Comparison of ENCODE assay signal across 22 mouse cellular contexts in the genomic region with DNA sequence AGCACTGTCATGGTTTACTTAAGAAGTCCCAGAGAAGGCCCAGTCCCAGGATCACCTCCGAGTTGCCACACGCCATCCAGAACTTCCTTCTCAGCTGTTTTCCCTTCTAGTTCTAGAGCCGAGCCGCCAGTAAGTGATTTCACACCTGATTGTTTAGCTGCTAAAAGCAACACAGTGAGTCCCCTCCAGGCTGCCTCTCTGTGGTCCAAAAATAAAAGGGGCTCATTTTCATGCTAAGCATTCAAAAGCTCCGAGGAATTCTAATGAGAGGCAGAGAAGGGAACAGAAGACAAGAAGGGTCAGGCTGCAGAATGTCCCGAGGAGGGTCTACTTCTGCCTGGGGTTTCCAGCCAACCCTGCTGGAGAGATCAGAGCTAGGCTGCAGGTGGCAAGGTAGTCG.
DNase-seq lines count a peak whose midpoint lies in the region; ATAC-seq lines count a peak whose summit lies in the region.
"Had no signal": no experiment of that assay in that cellular context is flagged by ENCODE, and none has a peak within 500 bp of the region (broad histone marks: within the 10 kb centered on the region; RNA-seq: fewer than 3 reads in every experiment).

No protein-coding gene starts in this region.

- peaks cover 15% of the 10 kb centered on the region for H3K4me1 ChIP-seq in forebrain, embryonic 13.5 days
- no peaks in the 10 kb centered on the region; the same call in 1 of the 2 replicates for H3K4me1 ChIP-seq in forebrain, embryonic 11.5 days (replicated peaks; ENCODE audit: control insufficient read depth, insufficient read depth, low read length)
- peaks cover 23% of the 10 kb centered on the region for H3K4me1 ChIP-seq in heart, embryonic 15.5 days (replicated peaks)
- H3K4me1 ChIP-seq in midbrain, embryonic 10.5 days: peaks cover 18% of the 10 kb centered on the region
- no peaks in the 10 kb centered on the region for H3K4me1 ChIP-seq in midbrain, embryonic 15.5 days
- no peaks in the 10 kb centered on the region for H3K4me1 ChIP-seq in midbrain, embryonic 14.5 days (ENCODE audit: control insufficient read depth, insufficient read depth, low read length)

- no peak overlapping the region for H3K9ac ChIP-seq in forebrain, embryonic 13.5 days
- H3K9ac ChIP-seq in forebrain, embryonic 11.5 days (ENCODE audit: low read length): no peak overlapping the region
- H3K9ac ChIP-seq in heart, embryonic 15.5 days: no peak overlapping the region
- H3K9ac ChIP-seq in midbrain, embryonic 15.5 days: no peak overlapping the region
- H3K9ac ChIP-seq in midbrain, embryonic 14.5 days (replicated peaks; ENCODE audit: low read length): no peak overlapping the region
- H3K9ac ChIP-seq: liver, postnatal 0 days; neural tube, embryonic 12.5 days had no signal

- no peak overlapping the region for H3K27ac ChIP-seq in forebrain, embryonic 13.5 days
- no peak overlapping the region for H3K27ac ChIP-seq in forebrain, embryonic 11.5 days (ENCODE audit: low read depth, low read length)
- H3K27ac ChIP-seq in heart, embryonic 15.5 days: peak overlapping the region; percentile 11; the same call in 1 of the 2 replicates
- 0 out of 2 replicates have a peak overlapping the region, but pooled peaks have one; percentile 6 for H3K27ac ChIP-seq in midbrain, embryonic 10.5 days (replicated peaks)
- no peak overlapping the region for H3K27ac ChIP-seq in midbrain, embryonic 15.5 days
- H3K27ac ChIP-seq in midbrain, embryonic 14.5 days (replicated peaks; ENCODE audit: low read depth, low read length): no peak overlapping the region
- H3K27ac ChIP-seq: left cerebral cortex, adult 2 months; neural tube, embryonic 12.5 days; stomach, postnatal 0 days had no signal

- H3K9me3 ChIP-seq in forebrain, embryonic 13.5 days (replicated peaks): no peaks in the 10 kb centered on the region
- H3K9me3 ChIP-seq in forebrain, embryonic 11.5 days (ENCODE audit: control insufficient read depth, low read length): no peaks in the 10 kb centered on the region
- no peaks in the 10 kb centered on the region for H3K9me3 ChIP-seq in heart, embryonic 15.5 days (replicated peaks)
- no peaks in the 10 kb centered on the region for H3K9me3 ChIP-seq in midbrain, embryonic 10.5 days (replicated peaks)
- H3K9me3 ChIP-seq in midbrain, embryonic 15.5 days: no peaks in the 10 kb centered on the region
- H3K9me3 ChIP-seq in midbrain, embryonic 14.5 days (ENCODE audit: control insufficient read depth, low read length): peaks cover 3% of the 10 kb centered on the region; the same call in 1 of the 2 replicates
- H3K9me3 ChIP-seq: neural tube, embryonic 12.5 days had no signal

- intact Hi-C loops in heart, postnatal 25 days (cut with DNase I): no loop called here

- no peak for DNase-seq in forebrain, embryonic 11.5 days (ENCODE audit: low spot score)
- no peak for DNase-seq in heart, postnatal 25 days (ENCODE audit: low spot score)
- DNase-seq in midbrain, embryonic 10.5 days (ENCODE audit: low spot score): no peak
- peak; percentile 51 for DNase-seq in midbrain, embryonic 14.5 days
- DNase-seq: cerebellum, adult 2 months; cerebellum, postnatal 36 days; gastrocnemius, postnatal 14 days; kidney, adult 9 months; kidney, postnatal 25 days; layer of hippocampus, adult 9-11 months; left cerebral cortex, postnatal 4 days; liver; liver, postnatal 0 days; lung, postnatal 10 days had no signal

- H3K36me3 ChIP-seq in forebrain, embryonic 13.5 days (ENCODE audit: poor library complexity, severe bottlenecking): no peaks in the 10 kb centered on the region
- H3K36me3 ChIP-seq in forebrain, embryonic 11.5 days (ENCODE audit: control insufficient read depth, insufficient read depth, low read length): no peaks in the 10 kb centered on the region
- H3K36me3 ChIP-seq in heart, embryonic 15.5 days: no peaks in the 10 kb centered on the region
- no peaks in the 10 kb centered on the region for H3K36me3 ChIP-seq in midbrain, embryonic 10.5 days
- no peaks in the 10 kb centered on the region for H3K36me3 ChIP-seq in midbrain, embryonic 15.5 days (replicated peaks)
- no peaks in the 10 kb centered on the region for H3K36me3 ChIP-seq in midbrain, embryonic 14.5 days (ENCODE audit: control insufficient read depth, insufficient read depth, low read length)
- H3K36me3 ChIP-seq: neural tube, embryonic 12.5 days had no signal

- no peak overlapping the region for H3K4me3 ChIP-seq in forebrain, embryonic 13.5 days
- no peak overlapping the region for H3K4me3 ChIP-seq in forebrain, embryonic 11.5 days (ENCODE audit: low read depth, low read length)
- H3K4me3 ChIP-seq in heart, embryonic 15.5 days: no peak overlapping the region
- no peak overlapping the region for H3K4me3 ChIP-seq in midbrain, embryonic 10.5 days
- H3K4me3 ChIP-seq in midbrain, embryonic 15.5 days: no peak overlapping the region
- no peak overlapping the region for H3K4me3 ChIP-seq in midbrain, embryonic 14.5 days (replicated peaks; ENCODE audit: low read depth, low read length)
- H3K4me3 ChIP-seq: left cerebral cortex, adult 2 months; neural tube, embryonic 12.5 days had no signal

- H3K4me2 ChIP-seq in forebrain, embryonic 13.5 days: no peak overlapping the region
- no peak overlapping the region for H3K4me2 ChIP-seq in forebrain, embryonic 11.5 days (ENCODE audit: low read depth, low read length, severe bottlenecking)
- H3K4me2 ChIP-seq in heart, embryonic 15.5 days: no peak overlapping the region
- H3K4me2 ChIP-seq in midbrain, embryonic 15.5 days: no peak overlapping the region
- H3K4me2 ChIP-seq in midbrain, embryonic 14.5 days (ENCODE audit: low read length): no peak overlapping the region
- H3K4me2 ChIP-seq: neural tube, embryonic 12.5 days had no signal

- H3K27me3 ChIP-seq in forebrain, embryonic 13.5 days: no peaks in the 10 kb centered on the region
- no peaks in the 10 kb centered on the region for H3K27me3 ChIP-seq in forebrain, embryonic 11.5 days (ENCODE audit: control insufficient read depth, insufficient read depth, low read length)
- no peaks in the 10 kb centered on the region for H3K27me3 ChIP-seq in heart, embryonic 15.5 days
- H3K27me3 ChIP-seq in midbrain, embryonic 10.5 days (ENCODE audit: low read depth, poor library complexity, severe bottlenecking): no peaks in the 10 kb centered on the region
- no peaks in the 10 kb centered on the region for H3K27me3 ChIP-seq in midbrain, embryonic 15.5 days (replicated peaks)
- H3K27me3 ChIP-seq in midbrain, embryonic 14.5 days (ENCODE audit: control insufficient read depth, insufficient read depth, low read length): no peaks in the 10 kb centered on the region
- H3K27me3 ChIP-seq: CH12.LX; neural tube, embryonic 12.5 days had no signal

- ATAC-seq in forebrain, embryonic 13.5 days: 0 out of 2 replicates have a peak, but pooled peaks have one; percentile 8
- no peak for ATAC-seq in forebrain, embryonic 11.5 days (replicated peaks; ENCODE audit: low FRiP score)
- ATAC-seq in heart, embryonic 15.5 days (replicated peaks; ENCODE audit: insufficient number of reproducible peaks, insufficient read depth, low FRiP score, low read depth): no peak
- no peak for ATAC-seq in midbrain, embryonic 15.5 days (replicated peaks)
- no peak for ATAC-seq in midbrain, embryonic 14.5 days (ENCODE audit: low FRiP score, low TSS enrichment)
- ATAC-seq: inflammation-experienced regulatory T-cells, adult 6 months; liver, postnatal 0 days had no signal

- WGBS in forebrain, embryonic 13.5 days: 5% methylated on average over 7 of the region's 7 CpGs
- WGBS in forebrain, embryonic 11.5 days: 18% methylated on average over 7 of the region's 7 CpGs
- WGBS in heart, embryonic 15.5 days: 25% methylated on average over 7 of the region's 7 CpGs
- 24% methylated on average over 7 of the region's 7 CpGs for WGBS in midbrain, embryonic 10.5 days
- 12% methylated on average over 7 of the region's 7 CpGs for WGBS in midbrain, embryonic 15.5 days
- 9% methylated on average over 7 of the region's 7 CpGs for WGBS in midbrain, embryonic 14.5 days

Comparison
In these comparisons a context has a peak if more than half of its experiments do, and no peak if none do; other contexts are left out.
1. H3K27ac ChIP-seq: peak in heart, embryonic 15.5 days (single experiment) and midbrain, embryonic 10.5 days (single experiment); none in forebrain, embryonic 13.5 days (single experiment), forebrain, embryonic 11.5 days (single experiment), midbrain, embryonic 15.5 days (single experiment) and midbrain, embryonic 14.5 days (single experiment).